Mouse (Mus musculus) myocyte (in vitro differentiated cells): ENCODE data around the gene Hoxd3. TPM values are rescaled to one million over a fixed set of nuclear protein-coding genes. Genes with fewer than 3 reads are reported as not detected.

Experiments
- H3K27me3 ChIP-seq: one replicate; pipeline ENCODE4 v1.6.1; 2011; ENCODE audit not compliant: control insufficient read depth, insufficient read depth, insufficient read length
- H3K36me3 ChIP-seq: one replicate; pipeline ENCODE4 v1.6.1; 2011; ENCODE audit not compliant: control insufficient read depth, insufficient read depth
- H3K4me2 ChIP-seq: one replicate; pipeline ENCODE4 v1.6.1; 2011; ENCODE audit warnings: low read depth, control low read depth
- H3K4me3 ChIP-seq: one replicate; pipeline ENCODE4 v1.5.1; 2011; ENCODE audit warnings: mild to moderate bottlenecking, control low read depth, moderate library complexity
- H3K79me2 ChIP-seq: one replicate; pipeline ENCODE4 v1.6.1; 2011; ENCODE audit not compliant: control insufficient read depth, insufficient read depth
- H3ac ChIP-seq: one replicate; pipeline ENCODE4 v1.6.1; 2011; ENCODE audit not compliant: control insufficient read depth, insufficient read length
- CEBPB ChIP-seq: IDR thresholded peaks from 2 replicates; pipeline ENCODE4 v1.6.1; 2011; ENCODE audit warnings: mild to moderate bottlenecking, moderate library complexity; ENCODE audit not compliant: poor library complexity, insufficient read depth, severe bottlenecking
- E2F4 ChIP-seq: IDR thresholded peaks from one replicate; pipeline ENCODE4 v1.6.1; 2011; ENCODE audit warnings: mild to moderate bottlenecking, control low read depth, moderate library complexity; ENCODE audit not compliant: insufficient read depth
- MAX ChIP-seq: IDR thresholded peaks from one replicate; pipeline ENCODE4 v1.6.1; 2011; ENCODE audit warnings: low read depth, mild to moderate bottlenecking, control low read depth
- MYOD1 ChIP-seq, 3 experiments: IDR thresholded peaks; one replicate each; pipeline ENCODE4 v1.6.1; 2011; ENCODE audit warnings: control low read depth in 2 of 3, low read depth in 2 of 3, mild to moderate bottlenecking in 2 of 3, moderate library complexity in 1 of 3; ENCODE audit not compliant: insufficient read length in 2 of 3, control insufficient read depth in 1 of 3
- MYOG ChIP-seq, 3 experiments: IDR thresholded peaks; one replicate each; pipeline ENCODE4 v1.6.1; 2011; ENCODE audit warnings: control low read depth in 2 of 3, low read depth in 2 of 3, mild to moderate bottlenecking in 2 of 3; ENCODE audit not compliant: insufficient read length in 2 of 3, control insufficient read depth in 1 of 3, insufficient read depth in 1 of 3
- POLR2A ChIP-seq: IDR thresholded peaks from one replicate; pipeline ENCODE4 v1.6.1; 2011; ENCODE audit warnings: low read depth, mild to moderate bottlenecking, control low read depth, moderate library complexity; ENCODE audit not compliant: insufficient read length
- POLR2AphosphoS2 ChIP-seq: IDR thresholded peaks from one replicate; pipeline ENCODE4 v1.6.1; 2011; ENCODE audit warnings: low read depth, control low read depth; ENCODE audit not compliant: insufficient read length
- REST ChIP-seq: IDR thresholded peaks from one replicate; pipeline ENCODE4 v1.6.1; 2011; ENCODE audit warnings: mild to moderate bottlenecking, control low read depth, moderate library complexity; ENCODE audit not compliant: insufficient read depth, insufficient read length
- SRF ChIP-seq: IDR thresholded peaks from one replicate; pipeline ENCODE4 v1.6.1; 2011; ENCODE audit warnings: low read depth; ENCODE audit not compliant: control insufficient read depth, insufficient read length
- TCF12 ChIP-seq: IDR thresholded peaks from one replicate; pipeline ENCODE4 v1.6.1; 2011; ENCODE audit warnings: mild to moderate bottlenecking, control low read depth; ENCODE audit not compliant: poor library complexity, insufficient read depth, severe bottlenecking
- TCF3 ChIP-seq: IDR thresholded peaks from one replicate; pipeline ENCODE4 v1.6.1; 2011; ENCODE audit warnings: low read depth, control low read depth; ENCODE audit not compliant: insufficient read length
- USF1 ChIP-seq: IDR thresholded peaks from one replicate; pipeline ENCODE4 v1.6.1; 2011; ENCODE audit warnings: low read depth, mild to moderate bottlenecking, control low read depth, moderate library complexity
- polyA plus RNA-seq: library from polyadenylated mRNA; unstranded; fragments of >200 nt; fragmentation: generic; extraction: Trizol; gene quantifications from one replicate; pipeline ENCODE4 v1.2.1, GENCODE M21; 2012; ENCODE audit warnings: missing spikeins

Gene Hoxd3
- polyA plus RNA-seq, 1 experiment: not detected

GRCm38 (mm10) chr2:74726973-74727639 is 15.4 kb downstream of the Hoxd3 start:
- TF ChIP-seq TCF3 (no peak), REST (no peak), E2F4 (no peak), CEBPB (no peak), TCF12 (no peak), MAX (no peak), POLR2AphosphoS2 (no peak), SRF (no peak), MYOG (IDR thresholded peaks at IDR 0.05; ENCODE audit: control insufficient read depth in 1 of 3, insufficient read depth in 1 of 3, insufficient read length in 2 of 3, low read depth in 2 of 3) (no peak)
- Histone ChIP-seq H3K79me2 (no peaks in the 10 kb centered on the region), H3K36me3 (no peaks in the 10 kb centered on the region), H3ac (no peak overlapping the region), H3K27me3 (peaks cover 62% of the 10 kb centered on the region), H3K4me3 (no peak overlapping the region), H3K4me2 (no peak overlapping the region)

GRCm38 (mm10) chr2:74727640-74728302 is 16.0 kb downstream of the Hoxd3 start:
- peaks cover 64% of the 10 kb centered on the region for H3K27me3 ChIP-seq
- H3K4me2 ChIP-seq: no peak overlapping the region
- H3K79me2 ChIP-seq: no peaks in the 10 kb centered on the region
- no peak overlapping the region for H3K4me3 ChIP-seq
- TF ChIP-seq REST (no peak), MYOD1 (IDR thresholded peaks at IDR 0.05; ENCODE audit: control insufficient read depth in 1 of 3, insufficient read length in 2 of 3, low read depth in 2 of 3) (no peak), POLR2A (no peak), TCF3 (no peak), SRF (no peak), CEBPB (no peak), MAX (no peak), MYOG (IDR thresholded peaks at IDR 0.05; ENCODE audit: control insufficient read depth in 1 of 3, insufficient read depth in 1 of 3, insufficient read length in 2 of 3, low read depth in 2 of 3) (no peak), TCF12 (no peak), E2F4 (no peak), USF1 (no peak), POLR2AphosphoS2 (no peak)
- no peaks in the 10 kb centered on the region for H3K36me3 ChIP-seq
- no peak overlapping the region for H3ac ChIP-seq

- TF ChIP-seq USF1: no peak
- TF ChIP-seq MYOG (IDR thresholded peaks at IDR 0.05; ENCODE audit: control insufficient read depth in 1 of 3, insufficient read depth in 1 of 3, insufficient read length in 2 of 3, low read depth in 2 of 3): no peak
- TF ChIP-seq MYOD1 (IDR thresholded peaks at IDR 0.05; ENCODE audit: control insufficient read depth in 1 of 3, insufficient read length in 2 of 3, low read depth in 2 of 3): no peak
- TF ChIP-seq SRF: no peak
- no peak for TF ChIP-seq REST
- TF ChIP-seq TCF3: no peak
- TF ChIP-seq CEBPB: no peak
- no peak for TF ChIP-seq POLR2A
- TF ChIP-seq TCF12: no peak
- no peak for TF ChIP-seq POLR2AphosphoS2
- no peak for TF ChIP-seq E2F4
- no peak for TF ChIP-seq MAX
- Histone ChIP-seq H3K36me3 (no peaks in the 10 kb centered on the region), H3K4me2 (no peak overlapping the region), H3K27me3 (peaks cover 63% of the 10 kb centered on the region), H3K79me2 (no peaks in the 10 kb centered on the region), H3K4me3 (no peak overlapping the region), H3ac (no peak overlapping the region)
These were observed 16.6 kb downstream of the Hoxd3 start for GRCm38 (mm10) chr2:74728303-74728680.

GRCm38 (mm10) chr2:74730331-74730730 is 18.6 kb downstream of the Hoxd3 start:
- peaks cover 64% of the 10 kb centered on the region for H3K27me3 ChIP-seq
- no peaks in the 10 kb centered on the region for H3K79me2 ChIP-seq
- TF ChIP-seq CEBPB: no peak
- no peak for TF ChIP-seq REST
- no peak for TF ChIP-seq E2F4
- no peak for TF ChIP-seq MAX
- TF ChIP-seq SRF: no peak
- TF ChIP-seq MYOD1 (IDR thresholded peaks at IDR 0.05; ENCODE audit: control insufficient read depth in 1 of 3, insufficient read length in 2 of 3, low read depth in 2 of 3): no peak
- no peak for TF ChIP-seq MYOG (IDR thresholded peaks at IDR 0.05; ENCODE audit: control insufficient read depth in 1 of 3, insufficient read depth in 1 of 3, insufficient read length in 2 of 3, low read depth in 2 of 3)
- TF ChIP-seq POLR2A: no peak
- TF ChIP-seq TCF12: no peak
- no peak for TF ChIP-seq USF1
- no peak overlapping the region for H3ac ChIP-seq
- no peak overlapping the region for H3K4me2 ChIP-seq
- H3K4me3 ChIP-seq: no peak overlapping the region
- H3K36me3 ChIP-seq: no peaks in the 10 kb centered on the region
